Mouse (Mus musculus) mouse embryonic stem cell (cell line): ENCODE results near the gene Gm49320.

Source experiments
- in situ Hi-C, 2 experiments: fragments of 300-500 bp; cut with MboI; formaldehyde crosslinking; loops; 1 replicate in 1 of 2; 3 replicates in 1 of 2; pipeline ENCODE4 v1.14.3; 2019 to 2020; ENCODE audit warnings: low sequenced_read_pairs in 2 of 2, low pct_unique_long_range_greater_than_20kb in 1 of 2, mixed read lengths in 1 of 2; ENCODE audit not compliant: unreplicated experiment in 1 of 2

Gm49320 gene

GRCm38 (mm10) chr8:4219617-4220016 lies 19.0 kb upstream of the Gm49320 start:
- in situ Hi-C loops, result no loop called here

DNA sequence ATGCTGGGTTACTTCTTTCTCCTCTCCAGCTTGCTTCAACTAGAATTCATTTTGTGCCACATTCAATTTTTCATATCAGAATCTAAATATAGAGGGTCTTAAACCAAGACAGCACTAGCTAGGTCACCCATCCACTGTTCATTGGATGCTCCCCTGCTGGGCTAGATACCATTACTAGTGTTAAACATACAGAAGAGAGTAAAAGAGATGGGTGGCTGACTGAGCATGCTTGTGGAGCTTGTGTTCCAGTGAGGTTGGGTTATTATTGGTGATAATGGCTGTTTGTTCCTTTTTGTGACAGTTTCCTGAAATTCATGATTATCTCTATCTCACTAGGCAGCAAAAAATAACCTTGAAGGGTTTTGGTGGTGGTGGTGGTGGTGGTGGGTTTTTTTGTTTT lies 16.6 kb upstream of the Gm49320 start:
- in situ Hi-C loops, result no loop called here

GRCm38 (mm10) chr8:4226323-4226722 lies 12.3 kb upstream of the Gm49320 start:
- in situ Hi-C loops, result no loop called here

- in situ Hi-C loops, result no loop called here
Observed at GRCm38 (mm10) chr8:4226739-4227347, 11.8 kb upstream of the Gm49320 start, which contains the start of gene Lrrc8e. TSS of gene Lrrc8e (plus strand) at chr8:4226827.

DNA sequence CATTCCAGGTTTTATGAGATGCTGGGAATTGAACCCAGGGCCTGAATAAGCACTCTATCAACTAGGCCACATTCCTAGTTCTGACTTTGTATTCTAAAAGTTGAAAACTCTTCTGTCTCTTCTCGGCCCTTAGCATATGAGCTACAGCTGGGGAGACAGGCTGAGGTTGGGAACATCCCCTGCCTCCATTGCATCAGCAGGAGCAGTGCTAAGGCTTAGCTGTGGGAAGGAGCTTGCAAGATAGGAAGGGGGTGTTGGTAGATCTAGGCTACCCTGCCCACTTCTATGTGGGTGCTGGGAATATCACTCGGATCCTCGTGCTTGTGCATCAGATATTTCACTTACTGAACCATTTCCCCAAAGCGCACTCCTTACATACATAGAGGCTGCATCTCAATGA lies 10.7 kb upstream of the Gm49320 start:
- in situ Hi-C loops, result no loop called here

GRCm38 (mm10) chr8:4229784-4230183 lies 8.9 kb upstream of the Gm49320 start:
- in situ Hi-C loops, result no loop called here

- in situ Hi-C loops, result no loop called here
Observed at GRCm38 (mm10) chr8:4230612-4231351, 7.9 kb upstream of the Gm49320 start.

GRCm38 (mm10) chr8:4237814-4238433 lies 741 bp upstream of the Gm49320 start:
- in situ Hi-C loops, result no loop called here

DNA sequence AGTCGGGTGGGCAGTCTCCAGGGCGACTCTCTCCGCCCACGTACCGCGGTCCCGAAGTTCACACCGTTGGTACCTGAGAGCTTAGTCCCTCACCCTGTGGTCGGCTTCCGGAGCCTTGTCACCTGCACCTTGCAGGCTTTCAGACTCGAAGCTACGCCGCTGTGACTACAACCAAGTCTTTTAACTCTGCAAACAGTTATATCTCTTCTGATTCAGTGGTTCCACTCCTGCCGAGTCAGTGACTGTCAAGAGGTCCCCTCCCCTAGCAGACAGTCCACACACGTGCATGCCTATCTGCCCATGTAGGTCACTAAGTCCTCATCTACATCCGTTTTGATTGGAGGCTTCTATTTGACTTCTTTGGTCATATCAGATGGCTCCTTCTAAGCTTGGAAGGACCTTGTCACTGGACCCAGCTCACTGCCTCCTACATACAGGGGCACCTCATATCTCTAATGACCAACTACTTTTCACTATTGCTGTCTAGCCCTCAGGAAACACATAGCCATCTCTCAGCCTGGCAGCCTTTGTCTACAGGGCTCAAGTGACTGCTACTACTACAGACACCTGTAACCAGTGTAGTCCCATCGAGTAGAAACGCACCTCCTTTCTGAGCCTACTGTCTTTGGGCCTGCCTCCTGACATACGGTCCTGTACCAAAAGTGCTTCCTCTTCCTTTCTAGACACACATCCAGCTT lies 677 bp downstream of the Gm49320 start:
- in situ Hi-C loops, result no loop called here

- in situ Hi-C loops, result no loop called here
Observed at GRCm38 (mm10) chr8:4245061-4245460, 6.4 kb downstream of the Gm49320 start.

DNA sequence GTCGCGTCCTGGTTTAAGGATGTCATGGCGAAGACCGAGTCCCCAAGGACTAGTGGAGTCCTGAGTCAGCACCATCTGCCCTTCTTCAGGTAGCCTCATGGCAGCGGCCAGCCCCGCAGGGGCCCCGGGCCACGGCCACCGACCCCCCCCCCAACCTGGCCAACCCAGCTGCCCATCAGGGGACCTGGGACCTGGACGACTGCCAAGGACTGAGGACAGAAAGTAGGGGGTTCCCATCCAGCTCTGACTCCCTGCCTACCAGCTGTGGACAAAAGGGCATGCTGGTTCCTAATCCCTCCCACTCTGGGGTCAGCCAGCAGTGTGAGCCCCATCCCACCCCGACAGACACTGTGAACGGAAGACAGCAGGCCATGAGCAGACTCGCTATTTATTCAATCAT lies 7.1 kb downstream of the Gm49320 start:
- in situ Hi-C loops, result no loop called here

DNA sequence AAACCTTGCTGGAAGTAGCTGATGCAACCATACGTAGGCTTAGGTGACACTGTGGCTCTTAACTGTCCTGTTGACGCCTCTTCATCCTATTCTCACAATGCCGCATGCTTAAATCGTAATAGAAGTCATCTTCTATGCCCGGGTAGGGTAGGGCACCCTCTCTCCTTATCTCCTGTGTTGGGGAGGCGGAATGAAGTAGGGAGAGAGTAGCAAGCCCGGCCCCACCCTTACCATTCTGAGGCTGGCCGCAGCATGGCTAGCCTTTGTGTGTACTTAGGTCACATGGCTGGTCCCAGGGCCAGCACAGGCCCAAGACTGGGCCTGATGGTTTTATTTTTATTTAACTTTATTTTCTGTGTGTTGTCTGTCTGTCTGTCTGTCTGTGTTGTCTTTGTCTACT lies 8.6 kb downstream of the Gm49320 start:
- in situ Hi-C loops, result no loop called here

DNA sequence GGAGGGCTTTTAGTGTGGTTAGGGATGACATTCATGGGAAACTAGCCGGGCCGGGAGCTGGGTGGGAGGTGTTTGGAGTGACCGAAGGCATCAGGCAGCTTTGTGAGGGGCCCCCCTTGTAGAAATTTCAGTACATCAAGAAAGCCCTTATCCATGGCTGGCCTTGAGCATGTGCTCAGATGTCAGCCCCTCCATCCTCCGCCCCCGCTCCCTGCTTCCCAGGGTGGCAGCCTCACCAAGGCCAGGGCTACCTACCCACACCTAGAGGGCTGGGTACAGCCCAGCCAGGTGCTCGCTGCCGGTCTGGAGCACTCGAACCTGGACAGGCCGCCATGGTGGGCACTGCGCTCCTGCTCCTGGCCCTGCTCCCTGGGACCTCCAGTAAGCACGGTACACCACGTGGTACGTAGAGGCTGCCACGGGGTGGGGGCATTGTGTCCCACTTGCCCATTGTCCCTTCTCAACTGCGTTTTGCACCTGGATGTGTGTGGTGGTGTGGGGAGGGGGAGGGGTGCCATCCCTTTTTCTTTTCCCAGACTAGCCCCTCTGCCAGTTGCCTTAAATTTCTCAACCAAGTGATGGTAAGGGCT lies 9.4 kb downstream of the Gm49320 start, which contains the start of gene Tgfbr3l:
TSS of gene Tgfbr3l (plus strand) at position 264 of the 590 bp plus-strand sequence.
- in situ Hi-C loops, result no loop called here

GRCm38 (mm10) chr8:4249213-4249612 lies 10.5 kb downstream of the Gm49320 start:
- in situ Hi-C loops, result no loop called here

DNA sequence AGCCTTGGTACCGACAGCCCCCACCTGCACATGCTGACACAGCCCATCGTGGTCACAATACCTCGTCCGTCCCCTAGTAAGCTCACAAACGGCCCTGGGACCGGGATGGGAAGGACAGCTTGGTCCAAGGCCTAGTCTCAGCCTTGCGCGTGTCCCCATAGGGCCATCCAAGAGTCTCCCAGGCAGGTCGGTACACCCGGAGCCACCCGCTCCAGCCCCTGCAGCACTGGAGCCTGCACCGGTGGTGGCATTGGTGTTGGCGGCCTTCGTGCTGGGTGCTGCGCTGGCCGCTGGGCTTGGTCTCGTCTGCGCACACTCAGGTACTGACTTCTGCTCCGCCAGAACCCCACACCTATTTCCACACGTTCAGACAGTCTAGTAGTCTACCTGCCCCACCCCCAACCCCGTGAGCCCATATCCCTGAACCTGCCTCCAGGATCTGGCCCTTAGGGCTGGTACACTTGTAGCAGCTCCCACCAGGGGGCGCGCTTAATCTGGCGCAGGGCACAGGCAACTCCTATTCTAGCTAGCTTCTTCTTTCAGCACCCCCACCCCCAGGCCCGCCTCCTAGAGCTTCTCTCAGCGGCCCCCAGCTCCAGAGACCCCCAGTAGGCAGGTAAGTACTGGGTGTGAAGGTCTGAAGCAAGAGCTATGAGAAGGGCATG lies 11.8 kb downstream of the Gm49320 start:
- in situ Hi-C loops, result no loop called here

DNA sequence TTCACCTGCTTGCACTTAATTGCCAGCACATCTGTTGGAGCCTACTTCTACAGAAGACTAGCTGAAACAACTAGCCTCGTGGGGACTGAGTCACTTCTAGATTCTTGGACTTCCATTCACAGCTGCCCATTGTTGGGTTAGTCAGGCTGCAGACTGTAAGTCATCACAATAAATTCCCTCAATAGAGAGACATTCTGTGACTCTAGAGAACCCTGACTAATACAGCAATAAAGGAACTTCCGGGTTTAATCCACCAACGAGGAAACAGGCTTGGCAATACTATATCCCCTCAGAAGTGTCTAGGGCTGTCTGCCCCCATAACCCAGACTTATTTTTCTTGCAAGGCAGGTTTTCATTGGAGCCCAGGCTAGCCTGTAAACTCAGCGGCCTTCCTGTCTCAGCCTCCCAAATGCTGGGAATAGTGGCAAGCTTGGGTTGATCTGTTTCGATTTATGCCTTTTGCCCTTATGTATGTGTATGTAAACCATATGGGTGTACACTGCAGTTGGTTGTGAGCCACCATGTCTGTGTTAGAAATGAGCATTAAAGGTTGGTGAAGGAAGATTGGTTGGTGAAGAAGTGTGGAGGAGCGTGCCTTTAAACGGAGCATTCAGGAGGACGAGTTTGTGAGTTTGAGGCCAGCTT lies 13.6 kb downstream of the Gm49320 start:
- in situ Hi-C loops, result no loop called here

- in situ Hi-C loops, result no loop called here
Observed at GRCm38 (mm10) chr8:4252934-4253841, 14.5 kb downstream of the Gm49320 start, which contains the start of gene Snapc2. TSS of gene Snapc2 (plus strand) at chr8:4253080.
